Mouse (Mus musculus) gastrocnemius, adult 2 months (tissue): ENCODE data around the gene Dclk1. TPM values are rescaled to one million over a fixed set of nuclear protein-coding genes. Genes with fewer than 3 reads are reported as not detected.
A peak's percentile ranks its signal among the peaks of the same experiment; 100 is the strongest.

ENCODE experiments used
- DNase-seq: peaks from one replicate; pipeline ENCODE4 v3.0.0; 2022
- H3K27ac ChIP-seq: fragments of 200-600 bp; 2 replicates; pipeline ENCODE4 v1.8.1; 2022; ENCODE audit warnings: mild to moderate bottlenecking
- H3K4me3 ChIP-seq: fragments of 200-600 bp; 2 replicates; pipeline ENCODE4 v1.8.1; 2022; ENCODE audit warnings: mild to moderate bottlenecking, moderate library complexity
- CTCF ChIP-seq: fragments of 200-600 bp; IDR thresholded peaks from 2 replicates; pipeline ENCODE4 v1.8.1; 2022; ENCODE audit warnings: antibody characterized with exemption, mild to moderate bottlenecking, moderate library complexity
- intact Hi-C: fragments of 180-260 bp; cut with DNase I; formaldehyde crosslinking; loops from one replicate; pipeline ENCODE4 v1.15.1; 2025
- total RNA-seq, 2 experiments: library from RNA; stranded (reverse); gene quantifications; 2 replicates each; pipeline ENCODE4 v1.2.3; 2021

Dclk1 gene
- total RNA-seq, 2 experiments from 2014 or later = 1.5 to 3.5 TPM

DNA sequence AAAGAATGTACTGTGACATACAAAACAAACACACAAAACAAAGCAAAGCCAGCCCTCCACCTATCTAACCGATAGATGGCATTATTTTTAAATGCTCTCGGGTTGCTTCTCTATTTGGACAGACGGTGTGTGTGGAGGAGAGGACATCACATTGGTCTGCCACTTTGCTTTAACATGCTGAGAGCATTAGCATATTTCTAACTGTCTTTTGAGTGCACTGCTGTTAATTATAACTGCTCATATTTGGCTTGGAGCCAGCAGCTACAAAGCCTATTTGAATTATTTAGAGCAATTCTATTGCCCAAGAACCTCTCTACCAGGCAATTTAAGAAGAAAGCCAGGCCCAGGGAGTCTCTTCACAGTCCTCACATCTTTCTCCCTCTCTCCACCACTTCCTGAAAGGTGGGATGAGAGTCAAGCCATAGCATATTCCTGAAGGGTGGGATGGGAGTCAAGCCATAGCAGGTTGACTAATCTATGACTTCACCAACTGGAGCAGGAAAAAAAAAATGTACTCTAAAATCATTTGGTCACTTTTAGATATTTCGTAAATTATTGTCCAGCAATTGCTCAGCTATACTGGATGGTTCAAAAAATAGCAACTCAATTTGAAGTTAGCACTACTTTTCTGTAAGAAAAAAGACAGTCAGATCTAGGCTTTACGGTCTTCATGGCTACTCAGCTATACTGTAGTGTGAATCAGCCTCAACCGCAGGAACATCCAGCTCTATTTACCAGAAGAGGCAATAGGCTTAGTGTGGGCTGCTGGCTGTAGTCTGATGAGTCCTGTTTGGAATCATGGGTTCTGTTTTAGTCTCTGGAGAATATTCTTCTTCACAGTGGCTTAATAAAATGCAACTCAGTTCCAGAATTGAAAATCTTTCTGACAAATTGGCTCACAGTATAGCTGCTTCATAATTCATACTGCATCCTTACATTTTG is 155.9 kb downstream of the Dclk1 start:
- TF ChIP-seq CTCF = no peak
- intact Hi-C loops = no loop called here
- Histone ChIP-seq H3K4me3 (no peak overlapping the region), H3K27ac (no peak overlapping the region)
- no peak for DNase-seq

DNA sequence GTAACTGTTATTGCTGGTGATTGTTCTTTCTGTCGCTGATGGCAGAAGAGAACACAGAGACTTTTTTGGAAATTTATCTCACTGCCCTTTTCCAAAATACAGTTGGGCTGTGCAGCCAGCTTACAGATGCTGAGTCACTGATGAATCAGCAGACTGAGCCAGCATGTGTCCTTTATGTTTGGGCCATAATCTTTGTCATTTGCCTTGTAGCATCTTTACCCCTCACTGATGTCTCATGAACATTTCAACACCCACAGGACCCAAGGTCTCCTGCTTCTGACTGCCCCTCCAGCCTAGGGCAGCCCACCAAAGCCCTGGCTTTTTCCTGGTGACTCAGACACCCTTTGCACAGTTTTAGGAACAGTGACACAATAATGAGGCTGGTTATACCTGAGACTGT is 159.1 kb downstream of the Dclk1 start:
- DNase-seq = no peak
- Histone ChIP-seq H3K27ac (no peak overlapping the region), H3K4me3 (no peak overlapping the region)
- intact Hi-C loops = no loop called here
- no peak for TF ChIP-seq CTCF

DNA sequence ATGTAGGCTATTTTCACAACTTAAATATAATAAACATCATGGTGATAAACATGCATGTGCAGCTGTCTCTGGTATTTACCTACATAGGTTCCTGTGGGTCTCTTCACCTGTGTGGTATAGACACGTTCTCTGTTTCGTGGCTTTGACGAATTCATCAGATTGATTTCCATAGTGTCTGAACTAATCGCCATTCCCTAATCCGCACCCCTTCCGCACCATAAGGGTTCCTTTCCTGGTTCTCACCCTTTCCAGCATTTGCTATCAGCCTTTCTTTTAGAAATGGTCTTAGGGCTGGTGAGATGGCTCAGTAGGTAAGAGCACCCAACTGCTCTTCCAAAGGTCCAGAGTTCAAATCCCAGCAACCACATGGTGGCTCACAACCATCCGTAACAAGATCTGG is 162.6 kb downstream of the Dclk1 start:
- intact Hi-C loops = no loop called here
- no peak for DNase-seq

DNA sequence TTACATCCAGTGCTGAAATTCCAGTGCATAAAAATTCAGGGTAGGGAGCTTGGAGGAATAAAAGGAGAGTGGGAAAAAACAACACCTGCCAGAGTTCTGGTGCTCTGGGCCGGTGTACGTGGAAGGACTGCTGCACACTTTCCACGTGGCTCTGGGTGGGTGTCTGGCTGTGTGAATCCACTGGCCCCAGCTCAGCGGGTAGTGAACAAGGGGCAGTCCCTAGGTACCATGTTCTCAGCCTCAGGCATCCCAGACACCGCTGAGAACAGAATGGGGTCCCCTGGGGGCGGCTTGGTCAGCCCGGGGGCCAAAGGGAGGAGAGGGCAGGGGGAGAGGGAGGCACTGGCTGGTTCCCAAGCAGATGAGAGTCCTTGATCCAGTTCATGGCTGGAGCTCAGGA is 164.5 kb downstream of the Dclk1 start:
- H3K27ac ChIP-seq = no peak overlapping the region
- DNase-seq = no peak
- H3K4me3 ChIP-seq = no peak overlapping the region
- no peak for TF ChIP-seq CTCF
- intact Hi-C loops = no loop called here

More for the DNA sequence above, 162.6 kb downstream of the Dclk1 start:
- Histone ChIP-seq H3K27ac (no peak overlapping the region), H3K4me3 (no peak overlapping the region)
- TF ChIP-seq CTCF = no peak

DNA sequence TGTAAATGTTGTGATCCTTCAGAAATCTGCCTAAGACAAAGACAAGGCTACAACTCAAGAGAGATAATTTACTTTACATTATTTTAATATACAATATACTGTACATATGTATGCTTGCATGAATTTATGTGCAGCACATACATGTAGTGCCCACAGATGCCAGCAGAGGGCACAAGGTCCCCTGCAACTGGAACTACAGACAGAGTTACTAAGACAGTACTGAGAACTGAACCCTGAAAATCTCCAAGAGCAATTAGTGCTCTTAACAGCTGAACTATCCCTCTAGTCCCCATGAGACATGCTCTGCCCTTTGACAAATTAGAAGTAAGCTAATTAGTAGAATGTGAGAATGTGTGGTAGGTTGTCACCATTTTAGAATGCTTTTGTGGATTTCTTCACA is 169.4 kb downstream of the Dclk1 start:
- no peak for DNase-seq
- Histone ChIP-seq H3K27ac (no peak overlapping the region), H3K4me3 (no peak overlapping the region)
- TF ChIP-seq CTCF = peak; percentile 14; the same call in 1 of the 2 replicates
- intact Hi-C loops = no loop called here

DNA sequence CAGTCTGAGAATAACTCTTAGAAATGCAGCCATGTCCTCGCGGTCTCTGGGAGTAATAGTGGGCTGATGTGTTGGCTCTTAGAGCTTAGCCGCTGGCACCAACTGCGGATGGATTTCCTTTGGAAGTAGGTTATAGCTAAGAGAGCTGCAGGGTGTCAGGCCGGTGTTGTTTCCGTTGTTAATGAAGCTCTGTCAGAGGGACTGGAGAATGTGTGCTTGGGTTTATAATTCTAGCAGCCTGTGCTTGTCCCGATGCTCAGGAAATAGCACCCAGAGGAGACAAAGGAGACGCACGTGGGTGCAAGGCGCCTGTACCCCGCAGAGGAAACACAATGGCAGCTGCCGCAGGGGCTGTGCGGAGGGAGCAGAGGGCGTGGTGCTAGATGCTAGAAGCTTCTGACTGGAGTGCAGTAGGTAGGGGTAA is 173.4 kb downstream of the Dclk1 start:
- peak; percentile 17 for DNase-seq
- TF ChIP-seq CTCF = no peak
- Histone ChIP-seq H3K27ac (no peak overlapping the region), H3K4me3 (peak overlapping the region; percentile 26; the same call in 1 of the 2 replicates)
- intact Hi-C loops = no loop called here

DNA sequence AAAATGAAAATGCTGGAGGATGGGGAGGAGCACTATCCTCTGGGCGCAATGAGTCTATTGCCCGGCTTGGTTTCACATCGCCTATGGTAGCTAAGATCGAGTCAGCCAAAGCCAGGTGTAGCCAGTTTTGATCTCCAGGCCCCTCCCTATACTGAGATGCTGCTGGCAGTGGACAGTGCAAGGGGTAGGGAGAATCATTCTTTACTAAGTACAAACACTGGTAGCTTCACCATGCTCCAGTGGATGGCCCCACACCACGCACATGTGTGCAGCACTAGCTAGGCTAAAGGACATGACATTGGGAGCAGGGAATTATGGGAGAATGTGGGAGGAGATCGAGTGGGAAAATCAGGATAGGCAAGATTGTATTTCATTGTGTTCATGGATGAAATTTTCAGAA is 176.7 kb downstream of the Dclk1 start:
- Histone ChIP-seq H3K4me3 (no peak overlapping the region), H3K27ac (no peak overlapping the region)
- TF ChIP-seq CTCF = no peak
- intact Hi-C loops = no loop called here
- DNase-seq = no peak

DNA sequence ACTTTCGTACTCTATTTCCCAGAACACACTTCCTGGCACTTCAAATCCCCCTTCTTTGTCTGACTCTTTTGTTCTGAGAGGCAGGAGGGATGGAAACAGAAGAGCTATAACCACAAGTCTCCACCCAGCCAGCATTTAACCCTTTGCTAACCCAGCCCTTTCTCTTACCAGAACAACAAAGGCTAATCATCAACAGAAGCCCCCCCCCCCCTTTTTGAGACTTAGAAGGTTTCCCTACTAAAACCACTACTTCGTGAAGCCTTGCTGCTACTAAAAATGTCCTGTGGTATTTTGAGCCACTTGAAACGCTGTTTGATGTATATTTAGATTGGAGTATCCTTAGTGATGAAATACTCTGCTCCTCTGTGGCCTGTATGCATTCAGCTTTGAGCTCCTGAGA is 177.2 kb downstream of the Dclk1 start:
- intact Hi-C loops = no loop called here
- H3K27ac ChIP-seq = no peak overlapping the region
- no peak for TF ChIP-seq CTCF

DNA sequence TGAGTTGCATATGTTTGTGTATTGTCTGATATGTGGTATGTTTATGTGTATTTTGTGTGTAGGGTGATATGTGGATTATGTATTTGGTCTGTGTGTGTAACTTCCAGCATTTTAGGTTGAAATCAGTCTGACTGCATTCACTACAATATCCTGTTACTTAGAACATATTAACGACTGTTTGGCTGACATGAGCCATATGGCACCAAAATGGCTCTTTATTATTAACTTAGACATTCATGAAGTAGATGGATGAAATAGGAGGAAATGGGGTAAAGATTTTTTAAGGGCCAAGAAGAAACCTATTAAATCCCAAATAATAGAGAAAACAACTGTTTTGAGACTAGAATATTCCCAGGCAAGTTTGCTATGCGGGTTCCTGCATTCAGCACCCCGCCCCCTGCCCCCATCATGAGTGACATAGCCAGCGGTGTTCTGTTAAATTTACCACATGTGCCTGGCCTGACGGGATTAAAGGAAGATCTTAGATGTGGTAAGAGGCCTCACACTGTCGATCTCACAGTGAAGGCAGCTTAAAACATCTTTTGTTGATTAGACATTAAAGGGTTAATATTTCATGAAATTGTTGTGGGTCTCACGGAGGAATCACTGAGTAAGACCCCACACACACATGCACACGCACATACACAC is 178.4 kb downstream of the Dclk1 start:
- H3K4me3 ChIP-seq = no peak overlapping the region
- H3K27ac ChIP-seq = no peak overlapping the region
- intact Hi-C loops = no loop called here
- no peak for TF ChIP-seq CTCF
- no peak for DNase-seq

More for the DNA sequence above, 177.2 kb downstream of the Dclk1 start:
- no peak for DNase-seq
- no peak overlapping the region for H3K4me3 ChIP-seq

DNA sequence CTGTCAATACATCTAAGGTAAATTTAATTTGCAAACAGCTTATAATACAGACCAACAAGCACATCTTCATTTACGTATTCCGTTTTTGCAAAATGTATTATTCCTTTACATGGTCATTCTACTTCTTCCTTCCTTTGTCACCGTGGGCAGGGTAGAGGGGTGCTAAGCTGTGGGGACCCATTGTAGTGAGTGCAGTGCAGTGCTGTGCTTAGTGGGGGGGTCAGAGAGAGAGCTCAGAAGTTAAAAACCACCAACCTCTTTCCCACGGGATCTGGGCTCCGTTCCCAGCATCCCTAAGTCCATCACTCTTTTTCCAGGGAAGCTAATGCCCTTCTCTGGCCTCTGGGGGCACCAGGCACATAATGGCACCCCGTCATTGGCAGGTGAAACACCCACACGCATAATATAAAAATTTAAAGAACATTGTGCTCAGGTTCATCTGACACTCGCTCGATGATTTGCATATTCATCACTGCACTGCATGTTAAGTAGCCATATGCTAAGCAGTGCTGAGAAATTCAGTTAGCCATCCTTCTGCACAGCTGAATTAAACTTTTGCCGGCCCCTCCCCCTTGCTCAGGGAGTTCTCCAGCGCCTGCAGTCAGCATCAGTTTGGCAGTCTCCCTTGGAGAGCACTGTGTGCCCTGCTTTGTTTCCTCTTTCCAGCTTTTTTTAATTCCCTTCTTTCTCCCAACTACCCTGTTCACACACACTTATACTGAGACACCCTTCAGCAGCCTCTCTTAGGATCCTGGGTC is 181.7 kb downstream of the Dclk1 start:
- Histone ChIP-seq H3K27ac (no peak overlapping the region), H3K4me3 (no peak overlapping the region)
- TF ChIP-seq CTCF = no peak
- intact Hi-C loops = no loop called here
- DNase-seq = peak; percentile 21

DNA sequence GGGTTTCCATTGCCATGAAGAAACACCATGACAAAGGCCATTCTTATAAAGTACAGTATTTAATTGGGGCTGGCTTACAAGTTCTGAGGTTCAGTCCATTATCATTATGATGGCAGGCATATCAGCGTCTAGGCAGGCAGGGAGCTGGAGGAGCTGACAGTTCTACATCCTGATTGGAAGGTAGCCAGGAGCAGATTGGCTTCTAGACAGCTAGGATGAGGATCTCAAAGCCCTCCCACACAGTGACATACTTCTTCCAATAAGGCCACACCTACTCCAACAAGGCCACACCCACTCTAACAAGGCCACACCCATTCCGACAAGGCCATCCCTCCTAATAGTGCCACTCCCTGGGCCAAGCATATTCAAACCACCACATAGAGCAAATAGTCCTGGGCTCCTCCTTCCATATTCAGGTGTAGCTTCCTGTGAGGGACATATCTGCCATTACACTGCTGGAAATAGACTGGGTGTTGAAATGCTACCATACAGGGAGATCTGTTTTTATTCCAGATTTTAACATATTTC is 187.9 kb downstream of the Dclk1 start:
- intact Hi-C loops = no loop called here
- no peak for DNase-seq
- no peak overlapping the region for H3K4me3 ChIP-seq
- no peak for TF ChIP-seq CTCF
- H3K27ac ChIP-seq = no peak overlapping the region

DNA sequence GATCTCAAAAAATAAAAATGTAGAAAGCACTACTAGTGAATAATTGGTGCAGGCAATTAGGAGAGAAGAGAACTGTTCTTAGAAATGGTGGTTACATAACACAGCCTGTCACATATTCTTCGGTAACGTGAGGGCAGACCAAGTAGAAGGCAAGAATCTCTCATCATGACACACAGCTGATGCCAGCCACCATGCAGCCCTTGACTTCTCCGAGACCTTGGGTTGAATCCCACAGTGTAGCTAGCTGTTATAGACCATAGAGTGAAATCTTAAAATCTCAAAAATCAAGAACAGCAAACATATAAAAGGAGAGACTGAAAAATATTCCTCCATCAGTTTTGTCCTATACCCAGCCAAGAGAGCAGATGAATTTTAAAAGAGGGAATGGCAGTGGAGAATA is 189.1 kb downstream of the Dclk1 start:
- Histone ChIP-seq H3K27ac (no peak overlapping the region), H3K4me3 (no peak overlapping the region)
- no peak for DNase-seq
- intact Hi-C loops = no loop called here
- TF ChIP-seq CTCF = no peak

DNA sequence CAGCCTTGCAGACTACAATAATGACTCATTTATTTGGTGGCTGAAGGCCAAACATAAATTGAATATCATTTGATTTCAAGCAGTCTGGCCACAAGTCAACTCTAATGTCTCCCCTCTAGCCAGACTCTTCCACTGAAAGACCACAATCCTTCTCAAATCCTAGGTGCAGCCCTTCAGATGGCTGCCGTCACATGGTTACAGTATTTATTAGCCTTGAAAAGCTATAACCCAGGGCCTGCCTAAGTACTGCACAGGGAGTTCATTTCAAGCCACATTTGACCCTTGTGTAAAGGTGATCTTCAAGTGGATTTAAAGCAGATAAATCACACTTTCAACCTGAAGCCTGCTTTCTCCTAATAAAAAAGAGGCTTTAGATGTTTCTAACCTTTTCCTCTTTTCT is 192.1 kb downstream of the Dclk1 start:
- Histone ChIP-seq H3K27ac (no peak overlapping the region), H3K4me3 (no peak overlapping the region)
- intact Hi-C loops = no loop called here
- DNase-seq = no peak
- no peak for TF ChIP-seq CTCF
